Mouse (Mus musculus) c-Kit-negative CD71-positive TER-119-positive erythroid progenitor cells, embryonic 14.5 days (primary cell): ENCODE data around the gene Shbg.
"Not testable (repeated sequence)": the region's sequence is repeated elsewhere in the genome, so short reads cannot be mapped to it uniquely, and the experiment has no call there.

ENCODE experiments used
- DNase-seq: peaks from one replicate; pipeline ENCODE4 v3.0.0-alpha.2; 2013; ENCODE audit warnings: low read depth, low spot score

Gene Shbg

GRCm38 (mm10) chr11:69632284-69633089 is 14.8 kb upstream of the Shbg start, which contains the start of gene Fxr2:
Gene Fxr2, plus strand, starts transcription at chr11:69632990.
- DNase-seq: peak; percentile 99

GRCm38 (mm10) chr11:69629802-69630201 is 12.1 kb upstream of the Shbg start:
- DNase-seq: peak; percentile 62

DNA sequence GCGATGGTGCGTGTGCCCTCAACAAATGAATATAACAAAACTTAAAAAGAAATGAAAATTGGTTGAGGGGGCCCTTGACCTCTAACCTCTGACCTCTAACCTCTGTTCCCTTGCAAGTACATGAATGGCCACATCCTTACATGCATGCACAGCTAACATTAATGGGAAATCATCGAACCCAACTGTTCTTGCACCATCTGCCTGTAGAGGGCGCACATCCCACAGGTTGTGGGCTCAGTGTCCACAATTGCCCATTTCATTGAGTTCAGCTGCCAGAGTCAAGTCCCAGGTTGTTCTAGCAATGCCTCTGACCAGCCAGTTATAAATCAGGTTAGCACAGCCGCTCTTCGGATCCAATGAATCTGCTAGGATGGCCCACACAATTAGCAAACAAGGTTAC is 10.6 kb upstream of the Shbg start:
- DNase-seq: peak; percentile 76

GRCm38 (mm10) chr11:69624339-69624738 is 6.6 kb upstream of the Shbg start:
- DNase-seq: not testable (repeated sequence)

DNA sequence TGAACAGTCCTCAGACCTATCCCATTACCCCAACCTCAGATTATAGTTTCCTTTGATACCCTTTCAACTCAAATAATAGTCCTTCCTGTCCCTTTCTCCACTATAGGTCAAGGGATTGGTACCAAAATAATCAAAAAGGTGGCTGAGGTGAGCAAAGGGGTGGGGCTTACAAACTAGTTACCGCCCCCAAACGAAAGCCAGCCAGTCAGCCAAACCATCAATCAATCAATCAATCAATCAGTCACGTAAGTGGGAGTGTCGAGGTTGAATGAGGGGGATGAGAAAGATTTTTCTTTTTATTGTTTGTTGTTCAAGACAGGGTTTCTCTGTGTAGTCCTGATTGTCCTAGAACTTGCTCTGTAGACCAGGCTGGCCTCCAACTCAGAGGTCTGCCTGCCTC is 5.3 kb upstream of the Shbg start:
- no peak for DNase-seq

GRCm38 (mm10) chr11:69622406-69622805 is 4.7 kb upstream of the Shbg start:
- DNase-seq: no peak

DNA sequence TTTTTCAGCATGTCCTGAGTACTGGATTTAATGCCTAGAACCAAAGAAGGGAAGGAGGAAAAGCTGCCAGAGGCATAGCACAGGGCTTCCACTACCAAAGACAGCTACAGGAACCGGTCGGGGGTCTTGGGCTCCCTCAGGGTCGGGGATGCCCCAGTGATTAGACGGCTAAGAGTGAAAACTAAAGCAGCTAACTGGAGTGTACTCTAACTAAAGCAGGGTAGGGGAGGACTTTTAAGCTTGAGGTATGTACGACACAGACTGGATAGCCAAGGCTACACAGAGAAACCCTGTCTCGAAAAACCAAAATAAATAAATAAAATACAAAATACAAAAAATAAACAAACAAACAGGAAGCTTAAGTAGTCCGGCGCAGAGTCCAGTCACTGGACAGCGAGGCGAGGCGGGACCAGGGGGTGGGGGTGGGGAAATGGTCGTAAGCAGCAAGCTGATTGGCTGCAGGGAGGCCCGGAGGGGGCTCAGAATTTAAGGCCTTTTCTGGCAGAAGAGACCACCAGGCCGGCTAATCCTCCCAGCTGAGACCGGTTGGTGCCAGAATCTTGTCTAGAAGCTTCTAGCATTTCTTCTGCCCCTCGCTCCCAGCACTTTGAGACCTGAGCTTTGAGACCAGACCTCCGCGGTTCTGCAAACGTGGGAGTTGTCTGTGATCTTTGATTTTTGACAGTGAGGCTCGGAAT is 4.0 kb upstream of the Shbg start, which contains the start of gene Sat2:
Gene Sat2 (plus strand): TSS at position 454 of the 698 bp plus-strand sequence.
- no peak for DNase-seq

GRCm38 (mm10) chr11:69620394-69621081 is 2.8 kb upstream of the Shbg start:
- DNase-seq: no peak

DNA sequence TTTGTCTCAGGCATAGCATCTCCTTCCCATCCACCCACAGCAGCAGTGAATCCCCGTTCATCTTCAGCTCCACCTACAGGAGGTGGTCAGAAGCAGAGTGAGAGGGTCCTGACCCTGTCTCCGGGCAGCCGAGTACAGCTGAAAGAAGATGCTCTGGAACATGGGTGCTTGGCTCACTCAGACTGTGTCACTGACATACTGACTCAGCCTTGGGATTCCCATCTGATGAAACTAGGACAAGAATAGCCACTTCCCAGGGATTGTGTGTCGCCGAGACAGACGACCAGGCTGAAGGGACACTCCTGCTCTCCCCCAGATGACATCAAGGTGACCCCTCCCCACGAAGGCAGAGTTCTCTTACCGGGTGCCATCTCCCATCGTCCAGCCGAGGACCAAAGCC is 924 bp downstream of the Shbg start:
- DNase-seq: no peak

DNA sequence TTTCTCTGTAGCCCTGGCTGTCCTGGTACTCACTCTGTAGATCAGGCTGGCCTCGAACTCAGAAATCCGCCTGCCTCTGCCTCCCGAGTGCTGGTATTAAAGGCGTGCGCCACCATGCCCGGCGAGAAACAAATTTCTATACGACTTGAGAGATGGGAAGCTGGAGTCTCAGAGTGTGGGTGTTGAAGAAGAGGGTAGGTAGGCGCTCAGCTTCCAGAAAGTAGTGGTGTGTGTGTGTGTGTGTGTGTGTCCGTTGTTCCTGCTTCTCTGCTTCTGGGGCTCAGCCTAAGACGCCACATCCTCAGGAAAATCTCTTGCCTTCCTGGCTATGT is 3.5 kb downstream of the Shbg start:
- DNase-seq: not testable (repeated sequence)

DNA sequence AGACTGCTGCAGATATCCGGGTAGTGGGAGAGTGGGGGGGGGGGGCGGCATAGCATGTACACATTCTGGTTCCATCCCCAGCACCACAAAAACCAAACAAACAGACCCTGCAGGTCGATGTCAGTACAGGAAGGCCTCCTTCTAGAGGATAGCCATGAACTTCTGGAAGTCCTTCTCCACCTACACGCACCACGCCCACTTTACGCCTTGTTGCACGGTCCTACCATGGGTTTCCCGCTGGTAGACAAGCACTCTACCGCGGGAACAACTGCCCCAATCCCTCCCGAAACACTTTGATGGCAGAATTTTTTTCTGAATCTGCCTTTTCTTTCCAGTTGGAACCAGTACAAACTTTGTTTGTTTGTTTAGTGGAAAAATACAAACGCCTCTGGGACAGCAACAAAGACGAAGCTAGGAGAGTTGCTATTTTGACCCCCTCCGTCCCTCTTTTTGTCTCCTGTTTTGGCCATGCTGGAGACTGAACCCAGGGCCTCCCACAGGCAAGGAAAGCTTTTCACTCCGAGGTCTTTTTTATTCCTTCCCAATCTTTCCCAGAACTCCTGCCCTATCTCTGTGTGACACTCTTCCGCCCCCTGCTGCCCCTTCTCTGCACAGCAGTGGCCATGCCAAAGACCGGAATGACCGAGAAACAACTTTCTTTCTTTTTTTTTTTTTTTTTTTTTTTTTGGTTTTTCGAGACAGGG is 4.0 kb downstream of the Shbg start:
- DNase-seq: peak; percentile 66

DNA sequence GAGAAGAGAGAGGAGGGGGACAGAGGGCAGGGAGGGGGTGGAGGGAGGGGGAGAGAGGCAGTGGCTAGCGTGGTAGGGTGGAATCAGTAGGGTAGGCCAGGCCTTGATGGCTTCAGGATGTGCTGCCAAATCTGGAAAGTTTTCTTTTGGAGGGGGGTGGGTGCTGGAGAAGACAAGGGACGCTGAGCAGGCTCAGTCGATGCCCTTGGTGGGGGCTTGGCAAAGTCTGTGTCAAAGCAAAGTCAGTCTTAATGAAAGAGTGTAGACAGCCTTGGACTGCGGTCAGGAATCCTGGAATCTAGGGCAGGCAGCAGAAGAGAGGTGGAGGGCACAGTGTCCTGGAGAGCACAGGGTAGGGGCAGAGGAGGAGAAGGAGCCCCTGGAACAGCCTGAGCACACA is 6.8 kb downstream of the Shbg start:
- no peak for DNase-seq

- DNase-seq: no peak
Measured at GRCm38 (mm10) chr11:69609416-69609815, 8.3 kb downstream of the Shbg start.

DNA sequence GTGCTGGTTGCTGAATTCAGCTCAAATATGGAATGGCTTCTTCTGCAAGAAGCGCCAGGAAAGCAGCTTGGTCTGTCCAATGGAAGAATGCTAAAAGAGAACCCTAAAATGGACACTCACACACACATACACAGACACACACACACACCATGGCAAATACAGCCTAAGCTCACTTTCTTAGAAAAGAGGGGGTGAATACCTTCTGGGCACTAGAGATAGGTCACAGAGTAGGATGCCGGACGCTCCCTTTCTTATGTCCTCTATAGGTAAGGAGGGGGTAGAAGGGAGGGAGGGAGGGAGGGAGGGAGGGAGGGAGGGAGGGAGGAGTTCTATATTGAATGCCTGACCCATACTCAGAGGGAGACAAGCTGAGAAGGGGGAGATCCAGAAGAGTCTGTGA is 9.2 kb downstream of the Shbg start:
- no peak for DNase-seq

GRCm38 (mm10) chr11:69606832-69607231 is 10.9 kb downstream of the Shbg start:
- DNase-seq: no peak

GRCm38 (mm10) chr11:69606491-69606795 is 11.3 kb downstream of the Shbg start:
- no peak for DNase-seq

- DNase-seq: peak; percentile 75
Measured at GRCm38 (mm10) chr11:69605726-69606490, 11.8 kb downstream of the Shbg start, which contains the start of gene Atp1b2. Gene Atp1b2, minus strand, starts transcription at chr11:69605942.

GRCm38 (mm10) chr11:69604795-69605664 is 12.7 kb downstream of the Shbg start:
- DNase-seq: no peak

DNA sequence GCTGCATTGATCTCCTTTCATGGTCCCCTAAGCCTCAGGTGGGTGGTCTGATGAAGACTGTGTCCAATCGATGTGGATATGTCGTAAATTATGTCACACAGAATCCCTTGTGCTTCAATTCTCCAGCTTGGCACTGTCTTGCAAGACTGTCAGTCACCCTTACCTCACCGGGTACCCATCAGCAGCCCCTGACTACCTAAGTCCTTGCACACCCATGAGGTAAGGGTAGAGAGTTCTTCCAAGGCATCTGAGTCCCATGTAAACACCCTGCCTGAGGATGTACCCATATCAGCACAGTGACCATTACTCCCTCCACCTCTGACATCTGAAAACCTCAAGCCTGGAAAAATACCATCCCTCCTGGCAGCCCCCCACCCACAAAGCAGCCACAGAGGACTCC is 13.4 kb downstream of the Shbg start:
- DNase-seq: no peak

DNA sequence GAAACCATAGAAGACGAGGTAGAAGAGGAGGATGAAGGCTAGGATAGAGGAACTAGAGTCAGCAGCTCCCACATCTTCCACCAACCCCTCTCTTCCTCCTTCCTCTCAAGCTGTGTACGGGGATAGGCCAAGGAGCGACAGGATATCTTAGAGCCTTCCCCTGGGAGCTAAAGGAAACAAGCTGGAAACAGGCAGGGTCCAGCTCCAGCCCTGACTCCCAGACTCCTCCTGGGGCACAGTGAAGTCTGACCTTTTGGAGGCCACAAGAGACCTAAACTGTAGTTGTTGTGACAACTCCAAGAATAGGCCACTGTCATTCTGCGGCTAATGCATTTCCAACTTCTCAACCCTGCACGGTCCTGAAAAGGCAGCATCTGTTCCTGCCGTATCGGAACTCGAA is 14.2 kb downstream of the Shbg start:
- DNase-seq: no peak
